Mouse (Mus musculus): ENCODE measurements at regions not wholly inside any gene's neighbourhood (a gene's known extent, or its start where the extent isn't known, plus 50 kb on each side); places are given as distances from the start of the nearest gene placed in this dataset.

DNA sequence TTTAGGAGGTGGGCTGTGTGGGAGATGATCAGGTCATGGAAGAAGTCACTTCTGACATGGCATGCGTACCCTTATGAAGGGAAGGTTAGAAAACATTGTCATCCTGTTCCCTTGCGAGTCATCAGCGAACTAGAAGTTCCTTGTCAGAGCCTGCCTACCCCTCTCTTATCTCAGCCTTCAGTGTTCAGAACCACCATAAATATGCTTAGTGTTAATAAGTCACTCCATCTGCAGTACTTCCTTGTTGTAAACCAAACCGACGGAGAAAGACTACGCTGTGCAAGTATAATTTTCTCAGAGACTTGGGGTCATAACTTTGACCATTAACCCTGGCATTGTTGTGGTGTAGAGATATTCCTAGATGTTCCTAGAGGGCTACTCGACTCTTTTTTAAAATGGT is 477.6 kb downstream of the Fut8 start:
- TF ChIP-seq POLR2AphosphoS5 (IDR thresholded peaks at IDR 0.05; ENCODE audit: insufficient replicate concordance, low read depth, low read length), result no peak
- TF ChIP-seq CTCF (IDR thresholded peaks at IDR 0.05; ENCODE audit: low read depth, low read length), result no peak
